Mouse (Mus musculus) lung, postnatal 0 days (tissue): ENCODE results near the gene Slc12a8.

ENCODE experiments used
- CTCF ChIP-seq: IDR thresholded peaks from 2 replicates; pipeline ENCODE4 v1.5.1; 2016; ENCODE audit warnings: antibody characterized with exemption, mild to moderate bottlenecking
- EP300 ChIP-seq: IDR thresholded peaks from 2 replicates; pipeline ENCODE4 v1.6.1; 2016; ENCODE audit warnings: antibody characterized with exemption, mild to moderate bottlenecking, control low read depth

DNA sequence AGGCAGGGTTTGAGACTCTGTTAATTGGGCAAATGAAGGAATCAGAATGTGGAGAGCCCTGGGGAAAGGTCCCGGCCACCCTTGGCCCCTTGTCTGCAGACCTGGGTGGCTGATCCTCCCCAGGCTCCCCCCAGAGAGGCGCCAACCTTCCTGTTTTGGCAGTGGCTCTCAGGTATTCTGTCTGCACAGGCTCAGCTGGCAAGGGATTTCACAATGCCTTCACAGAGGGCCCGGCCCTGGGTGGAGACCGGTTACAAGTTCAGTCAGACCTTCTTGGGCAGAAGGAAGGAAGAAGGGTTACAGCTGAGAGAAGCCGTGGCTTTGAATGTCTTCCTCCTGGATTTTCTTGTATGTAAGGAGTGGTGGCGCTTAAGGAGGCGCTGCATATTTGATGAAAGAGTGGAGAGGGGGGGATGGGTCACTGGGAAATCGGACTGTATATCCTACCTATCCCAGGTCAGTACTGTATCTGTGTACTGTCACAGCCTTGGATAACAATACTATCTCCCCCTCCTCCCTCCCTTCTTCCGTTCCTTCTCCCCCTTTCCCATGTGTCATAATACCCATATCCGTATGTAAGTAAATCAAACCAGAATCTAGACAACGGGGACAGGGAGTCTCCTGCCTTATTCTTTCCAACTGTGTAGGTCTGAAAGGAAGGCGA, 45.9 kb downstream of the Slc12a8 start:
- TF ChIP-seq CTCF, result no peak
- TF ChIP-seq EP300, result peak; percentile 58
